Mouse (Mus musculus) liver, embryonic 11.5 days (tissue): Measurements from ENCODE around the gene Nabp1. TPM values are rescaled to one million over a fixed set of nuclear protein-coding genes. Genes with fewer than 3 reads are reported as not detected.

ENCODE experiments used
- ATAC-seq: fragments of 200-750 bp; cut with Nextera tagmentation; replicated peaks from 2 replicates; pipeline ENCODE4 v1.8.0; 2017; ENCODE audit warnings: moderate number of reproducible peaks, mild to moderate bottlenecking, moderate TSS enrichment, moderate library complexity; ENCODE audit not compliant: low FRiP score
- DNase-seq: peaks from one replicate; pipeline ENCODE4 v3.0.0-alpha.2; 2017; ENCODE audit warnings: low spot score
- H3K27ac ChIP-seq: fragments of 300-500 bp; sonication (generic); 2 replicates; pipeline ENCODE4 v1.5.1; 2014; ENCODE audit warnings: mild to moderate bottlenecking, low read depth, low read length, control low read depth
- H3K27me3 ChIP-seq: fragments of 300-500 bp; sonication (generic); replicated peaks from 2 replicates; pipeline ENCODE4 v1.6.1; 2014; ENCODE audit warnings: low read length, mixed read lengths; ENCODE audit not compliant: control insufficient read depth, insufficient read depth
- H3K36me3 ChIP-seq: fragments of 300-500 bp; sonication (generic); 2 replicates; pipeline ENCODE4 v1.6.1; 2014; ENCODE audit warnings: mild to moderate bottlenecking, low read length, moderate library complexity, mixed read lengths; ENCODE audit not compliant: control insufficient read depth, insufficient read depth
- H3K4me1 ChIP-seq: fragments of 300-500 bp; sonication (generic); replicated peaks from 2 replicates; pipeline ENCODE4 v1.6.1; 2014; ENCODE audit warnings: low read length, mixed read lengths; ENCODE audit not compliant: control insufficient read depth, insufficient read depth
- H3K4me2 ChIP-seq: fragments of 300-500 bp; sonication (generic); 2 replicates; pipeline ENCODE4 v1.6.1; 2014; ENCODE audit warnings: mild to moderate bottlenecking, control low read depth, moderate library complexity
- H3K4me3 ChIP-seq: fragments of 300-500 bp; sonication (generic); 2 replicates; pipeline ENCODE4 v1.5.1; 2014; ENCODE audit warnings: low read depth, low read length, control low read depth
- H3K9ac ChIP-seq: fragments of 300-500 bp; sonication (generic); 2 replicates; pipeline ENCODE4 v1.6.1; 2014; ENCODE audit warnings: low read depth, low read length, control low read depth
- H3K9me3 ChIP-seq: fragments of 300-500 bp; sonication (generic); 2 replicates; pipeline ENCODE4 v1.6.1; 2016; ENCODE audit warnings: low read length, inconsistent platforms, mixed read lengths; ENCODE audit not compliant: control insufficient read depth
- WGBS: fragments of 180-500 bp; shearing (Covaris S2); extraction: QIAGEN DNeasy Blood & Tissue Kit; methylation state at CpG from one replicate; pipeline ENCODE4 v1.1.7; 2014; 5-methylcytosine and 5-hydroxymethylcytosine counted together
- polyA plus RNA-seq: library from polyadenylated mRNA; unstranded; fragments of >200 nt; fragmentation: Nextera tagmentation; extraction: Ambion mirVana; gene quantifications from 2 replicates; pipeline ENCODE4 v1.2.1, GENCODE M21; 2014

Gene Nabp1
- polyA plus RNA-seq, 1 experiment from 2014 or later = 7.6 TPM

DNA sequence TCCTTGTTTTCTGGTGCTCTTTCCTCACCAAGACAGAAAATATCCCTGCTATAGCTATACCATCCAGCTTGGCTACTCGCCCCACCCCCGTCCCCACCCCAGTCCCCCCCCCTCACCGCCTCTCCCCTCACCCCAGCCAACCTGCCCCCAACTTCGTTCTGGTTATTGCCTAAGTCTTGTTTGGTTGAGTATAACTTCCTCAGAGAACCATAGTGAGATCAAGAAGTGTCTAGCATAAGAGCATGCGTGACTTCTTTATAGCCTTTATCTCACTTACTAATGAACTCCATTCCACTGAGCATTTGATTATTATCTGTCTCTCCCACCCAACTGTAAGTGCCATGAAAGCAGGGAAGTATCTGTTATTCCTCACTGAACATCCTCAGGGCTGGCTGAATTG, 24.1 kb upstream of the Nabp1 start:
- no peak for DNase-seq
- no peaks in the 10 kb centered on the region for H3K9me3 ChIP-seq
- WGBS = 73% methylated on average over 5 of the region's 5 CpGs
- ATAC-seq = no peak
- no peaks in the 10 kb centered on the region for H3K27me3 ChIP-seq
- no peak overlapping the region for H3K27ac ChIP-seq
- no peaks in the 10 kb centered on the region for H3K4me1 ChIP-seq
- H3K4me2 ChIP-seq = no peak overlapping the region
- H3K4me3 ChIP-seq = no peak overlapping the region
- no peaks in the 10 kb centered on the region for H3K36me3 ChIP-seq
- no peak overlapping the region for H3K9ac ChIP-seq

DNA sequence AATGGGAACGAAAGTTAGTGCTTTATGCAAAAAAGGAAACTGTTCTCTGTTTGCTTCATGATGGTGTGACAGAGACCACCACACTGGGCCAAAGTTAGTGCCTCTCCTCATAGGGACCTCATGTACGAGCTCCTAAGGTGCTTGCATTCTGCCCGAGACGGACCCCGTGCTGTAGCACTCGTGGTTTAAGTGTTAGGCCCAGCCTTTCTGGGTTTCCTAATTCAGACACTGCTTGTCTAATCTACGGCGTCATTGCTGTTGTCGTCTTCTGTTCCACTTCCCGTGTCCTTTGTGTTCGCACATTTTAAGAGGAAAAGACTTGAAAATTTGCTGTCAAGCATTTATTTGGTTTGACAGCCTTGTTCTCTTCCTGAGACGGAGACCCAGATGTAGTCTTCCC, 23.0 kb upstream of the Nabp1 start:
- no peak overlapping the region for H3K4me3 ChIP-seq
- H3K36me3 ChIP-seq = no peaks in the 10 kb centered on the region
- no peaks in the 10 kb centered on the region for H3K4me1 ChIP-seq
- ATAC-seq (no peak), DNase-seq (no peak)
- H3K27ac ChIP-seq = no peak overlapping the region
- H3K4me2 ChIP-seq = no peak overlapping the region
- H3K9me3 ChIP-seq = no peaks in the 10 kb centered on the region
- H3K9ac ChIP-seq = no peak overlapping the region
- 58% methylated on average over 12 of the region's 12 CpGs for WGBS
- no peaks in the 10 kb centered on the region for H3K27me3 ChIP-seq

DNA sequence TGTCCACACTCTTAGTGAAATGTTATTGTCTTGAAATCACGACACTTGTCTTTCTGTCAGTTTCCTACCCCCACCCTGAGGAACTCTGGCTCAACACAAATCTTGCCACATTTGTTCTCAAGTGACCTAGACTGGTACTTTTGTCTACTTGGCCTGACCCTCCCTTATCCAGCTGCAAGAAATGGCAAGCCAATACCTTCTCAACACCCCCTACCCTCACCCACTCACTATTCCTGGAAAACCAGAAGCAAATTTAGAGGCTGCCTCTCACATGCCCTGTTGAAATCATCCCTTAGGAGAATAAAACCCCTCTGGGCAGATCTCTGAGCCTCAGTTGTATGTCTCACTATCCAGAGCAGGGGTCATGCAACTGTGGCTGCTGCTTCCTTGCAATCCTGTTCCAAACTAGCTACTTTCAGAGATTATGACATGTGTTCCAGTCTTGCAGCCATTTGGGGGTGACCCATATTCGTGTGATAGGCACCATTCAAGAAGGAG, 20.4 kb upstream of the Nabp1 start:
- no peaks in the 10 kb centered on the region for H3K27me3 ChIP-seq
- 50% methylated on average over 2 of the region's 2 CpGs for WGBS
- no peaks in the 10 kb centered on the region for H3K36me3 ChIP-seq
- H3K9ac ChIP-seq = no peak overlapping the region
- no peak overlapping the region for H3K27ac ChIP-seq
- no peak for ATAC-seq
- H3K4me2 ChIP-seq = no peak overlapping the region
- H3K4me1 ChIP-seq = no peaks in the 10 kb centered on the region
- no peak for DNase-seq
- H3K9me3 ChIP-seq = no peaks in the 10 kb centered on the region
- H3K4me3 ChIP-seq = no peak overlapping the region

DNA sequence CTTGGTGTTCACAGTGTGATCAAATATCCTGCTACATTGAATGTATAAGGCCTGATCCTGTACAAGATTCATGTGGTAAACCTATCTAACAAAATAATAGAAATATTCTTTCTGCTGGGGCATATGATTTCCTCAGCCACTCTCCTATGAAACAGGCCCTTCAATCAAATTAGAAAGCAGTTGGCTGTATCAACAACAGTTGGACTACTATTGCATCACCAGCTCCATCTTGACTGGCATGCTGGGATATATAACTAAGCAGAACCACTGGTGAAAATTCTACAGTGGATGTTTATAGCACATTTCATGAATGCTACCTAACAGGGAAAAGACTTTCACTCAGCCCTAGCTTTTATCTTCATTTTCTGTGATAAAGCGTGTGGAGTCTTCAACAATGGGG, 17.9 kb upstream of the Nabp1 start:
- Histone ChIP-seq H3K27ac (no peak overlapping the region), H3K4me2 (no peak overlapping the region), H3K4me3 (no peak overlapping the region), H3K9ac (no peak overlapping the region), H3K9me3 (no peaks in the 10 kb centered on the region), H3K4me1 (no peaks in the 10 kb centered on the region), H3K36me3 (no peaks in the 10 kb centered on the region), H3K27me3 (no peaks in the 10 kb centered on the region)
- 73% methylated on average over 1 of the region's 1 CpGs for WGBS
- no peak for ATAC-seq
- no peak for DNase-seq

DNA sequence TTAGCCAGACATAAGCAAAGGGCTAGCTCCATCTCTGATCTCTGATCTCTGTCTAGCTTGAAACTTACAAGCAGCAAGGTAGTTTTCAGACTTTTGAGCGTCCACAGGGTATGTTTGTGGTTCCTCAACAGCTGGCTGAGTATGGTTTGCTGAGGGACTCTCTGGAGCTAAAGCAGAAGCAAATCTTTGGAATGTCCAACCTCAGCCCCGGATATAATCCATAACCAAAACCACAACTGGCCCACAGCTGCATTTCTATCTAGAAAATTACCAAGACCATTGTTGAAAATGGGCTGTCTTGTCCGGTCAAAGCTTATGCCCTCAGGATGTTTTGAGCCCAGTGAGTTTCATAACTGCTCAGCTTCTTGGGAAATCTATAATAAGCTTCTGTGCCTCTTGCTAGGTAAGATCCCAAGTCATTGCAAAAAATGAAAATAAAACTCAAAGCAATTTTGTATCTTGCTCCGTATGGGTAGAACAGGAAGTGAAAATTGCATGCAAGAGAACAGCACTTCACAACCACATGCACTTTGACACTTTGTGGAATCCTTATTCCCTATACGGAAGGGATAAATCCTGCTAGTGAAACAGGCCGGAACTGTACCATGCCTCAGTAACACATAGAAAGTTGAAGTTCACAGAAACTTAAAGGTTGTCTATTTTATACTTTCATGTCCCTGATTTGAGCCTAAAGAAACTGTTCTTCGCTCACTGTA, 15.5 kb upstream of the Nabp1 start:
- Histone ChIP-seq H3K36me3 (no peaks in the 10 kb centered on the region), H3K9ac (no peak overlapping the region), H3K4me2 (no peak overlapping the region), H3K27me3 (no peaks in the 10 kb centered on the region), H3K4me1 (no peaks in the 10 kb centered on the region), H3K4me3 (no peak overlapping the region), H3K27ac (no peak overlapping the region), H3K9me3 (no peaks in the 10 kb centered on the region)
- ATAC-seq (no peak), DNase-seq (no peak)
- WGBS = 74% methylated on average over 7 of the region's 7 CpGs

DNA sequence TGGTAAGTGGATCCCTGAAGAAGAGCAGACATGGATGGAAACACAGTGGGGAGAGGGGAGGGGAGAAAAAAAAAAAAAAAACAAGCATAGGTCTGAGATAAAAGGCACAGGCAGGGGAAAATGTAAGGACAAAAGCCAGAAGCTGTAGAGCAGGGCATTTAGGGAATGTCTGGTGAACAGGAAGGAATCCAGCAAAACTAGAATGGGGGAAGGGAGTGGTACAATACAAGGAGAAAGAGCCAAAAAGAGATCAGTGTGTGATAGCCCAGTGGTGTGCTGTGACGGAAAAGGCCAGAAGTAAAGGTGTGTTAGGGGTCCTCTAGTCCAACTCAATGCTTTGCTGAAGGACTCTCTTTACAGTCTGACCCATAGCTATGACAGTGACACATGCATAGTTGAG, 8.1 kb upstream of the Nabp1 start:
- H3K9me3 ChIP-seq = no peaks in the 10 kb centered on the region
- ATAC-seq (no peak), DNase-seq (no peak)
- no peak overlapping the region for H3K27ac ChIP-seq
- H3K27me3 ChIP-seq = no peaks in the 10 kb centered on the region
- WGBS = 80% methylated on average over 1 of the region's 1 CpGs
- no peaks in the 10 kb centered on the region for H3K4me1 ChIP-seq
- no peak overlapping the region for H3K9ac ChIP-seq
- H3K4me2 ChIP-seq = no peak overlapping the region
- no peaks in the 10 kb centered on the region for H3K36me3 ChIP-seq
- H3K4me3 ChIP-seq = no peak overlapping the region

DNA sequence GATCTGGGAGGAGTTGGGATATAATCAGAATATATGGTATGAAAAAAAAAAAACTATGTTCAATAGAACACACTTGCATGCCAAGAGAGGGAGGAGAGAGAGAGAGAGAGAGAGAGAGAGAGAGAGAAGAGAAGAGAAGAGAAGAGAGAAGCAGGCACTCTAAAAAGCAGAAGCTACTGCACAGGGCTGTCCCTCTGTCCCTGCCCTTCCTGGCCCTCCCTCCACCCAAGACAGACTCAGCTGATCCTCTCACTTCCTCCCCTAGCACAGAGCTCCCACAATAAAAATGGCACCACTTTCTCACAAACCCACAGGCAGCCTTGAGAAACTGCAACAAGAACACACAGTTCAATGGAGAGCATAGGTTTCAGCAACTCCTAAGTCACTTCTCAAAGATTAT, 2.2 kb upstream of the Nabp1 start:
- Histone ChIP-seq H3K9me3 (no peaks in the 10 kb centered on the region), H3K9ac (no peak overlapping the region), H3K27me3 (no peaks in the 10 kb centered on the region), H3K4me1 (peaks cover 4% of the 10 kb centered on the region; the same call in 1 of the 2 replicates), H3K36me3 (no peaks in the 10 kb centered on the region), H3K27ac (no peak overlapping the region), H3K4me2 (no peak overlapping the region), H3K4me3 (no peak overlapping the region)
- ATAC-seq = no peak
- no peak for DNase-seq

DNA sequence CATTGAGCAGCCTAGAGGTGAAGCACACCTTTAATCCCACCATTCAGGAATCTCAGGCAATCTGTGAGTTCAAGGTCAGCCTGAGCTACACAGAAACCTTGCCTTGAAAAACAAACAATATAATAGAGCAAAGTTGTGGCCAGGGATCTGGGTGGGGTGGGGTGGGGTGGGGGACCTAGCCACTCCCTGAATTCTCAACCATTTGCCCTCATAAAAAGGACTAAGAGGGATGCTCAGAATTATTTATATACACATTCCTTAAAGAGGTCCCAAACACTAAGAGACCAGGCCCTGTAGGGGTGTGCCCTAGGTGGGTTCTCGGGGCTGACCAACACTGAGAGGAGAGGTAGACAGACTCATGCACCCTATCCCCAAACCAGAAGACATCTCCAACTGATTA, 1.5 kb upstream of the Nabp1 start:
- 86% methylated on average over 1 of the region's 1 CpGs for WGBS
- no peak for ATAC-seq

DNA sequence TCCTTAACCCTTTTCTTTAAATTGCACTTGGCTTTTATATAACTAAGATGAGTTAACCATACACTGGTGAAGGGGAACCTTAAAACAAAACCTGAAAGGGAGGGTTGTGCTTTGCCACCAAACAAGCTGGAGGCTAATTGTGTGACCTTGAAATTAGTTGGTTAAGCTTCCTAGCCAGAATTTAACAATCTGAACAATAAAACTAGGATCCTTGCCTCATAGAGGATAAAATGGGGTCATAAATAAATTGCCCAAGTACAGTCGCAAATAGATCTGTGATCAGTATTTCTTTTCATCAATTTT, 753 bp upstream of the Nabp1 start:
- Histone ChIP-seq H3K9ac (peak overlapping the region; percentile 80), H3K4me3 (peak overlapping the region; percentile 74), H3K27me3 (no peaks in the 10 kb centered on the region), H3K36me3 (no peaks in the 10 kb centered on the region), H3K4me2 (peak overlapping the region; percentile 94), H3K27ac (peak overlapping the region; percentile 47; the same call in 1 of the 2 replicates), H3K9me3 (no peaks in the 10 kb centered on the region), H3K4me1 (peaks cover 4% of the 10 kb centered on the region; the same call in 1 of the 2 replicates)
- ATAC-seq = no peak
- no peak for DNase-seq
- 59% methylated on average over 1 of the region's 1 CpGs for WGBS

More for the DNA sequence above, 1.5 kb upstream of the Nabp1 start:
- Histone ChIP-seq H3K9ac (no peak overlapping the region), H3K4me1 (peaks cover 4% of the 10 kb centered on the region; the same call in 1 of the 2 replicates), H3K4me2 (no peak overlapping the region), H3K27ac (no peak overlapping the region), H3K9me3 (no peaks in the 10 kb centered on the region), H3K27me3 (no peaks in the 10 kb centered on the region), H3K36me3 (no peaks in the 10 kb centered on the region), H3K4me3 (no peak overlapping the region)
- DNase-seq = no peak
